Mouse (Mus musculus) midbrain, embryonic 16.5 days (tissue): ENCODE data around the gene Gm5148. TPM values are rescaled to one million over a fixed set of nuclear protein-coding genes. Genes with fewer than 3 reads are reported as not detected.

ENCODE experiments used
- ATAC-seq: fragments of 200-750 bp; cut with Nextera tagmentation; 2 replicates; pipeline ENCODE4 v1.8.0; 2017; ENCODE audit warnings: moderate TSS enrichment
- H3K27ac ChIP-seq: fragments of 300-500 bp; sonication (generic); 2 replicates; pipeline ENCODE4 v1.5.1; 2014; ENCODE audit warnings: mild to moderate bottlenecking, low read length, mixed read lengths
- H3K27me3 ChIP-seq: fragments of 300-500 bp; sonication (generic); 2 replicates; pipeline ENCODE4 v1.6.1; 2014; ENCODE audit warnings: low read depth, low read length, mixed read lengths; ENCODE audit not compliant: control insufficient read depth, insufficient read depth
- H3K36me3 ChIP-seq: fragments of 300-500 bp; sonication (generic); 2 replicates; pipeline ENCODE4 v1.6.1; 2014; ENCODE audit warnings: mild to moderate bottlenecking, low read length, moderate library complexity, mixed read lengths; ENCODE audit not compliant: control insufficient read depth, insufficient read depth
- H3K4me1 ChIP-seq: fragments of 300-500 bp; sonication (generic); 2 replicates; pipeline ENCODE4 v1.6.1; 2014; ENCODE audit warnings: mild to moderate bottlenecking, low read length, mixed read lengths; ENCODE audit not compliant: control insufficient read depth, insufficient read depth
- H3K4me2 ChIP-seq: fragments of 300-500 bp; sonication (generic); 2 replicates; pipeline ENCODE4 v1.6.1; 2014; ENCODE audit warnings: mild to moderate bottlenecking, low read length, mixed read lengths
- H3K4me3 ChIP-seq: fragments of 300-500 bp; sonication (generic); 2 replicates; pipeline ENCODE4 v1.5.1; 2014; ENCODE audit warnings: low read depth, mild to moderate bottlenecking, low read length, moderate library complexity, mixed read lengths
- H3K9ac ChIP-seq: fragments of 300-500 bp; sonication (generic); 2 replicates; pipeline ENCODE4 v1.6.1; 2014; ENCODE audit warnings: low read depth, low read length, mixed read lengths
- H3K9me3 ChIP-seq: fragments of 300-500 bp; sonication (generic); replicated peaks from 2 replicates; pipeline ENCODE4 v1.6.1; 2014; ENCODE audit warnings: mild to moderate bottlenecking, low read length, mixed read lengths; ENCODE audit not compliant: control insufficient read depth, poor library complexity, severe bottlenecking
- WGBS: fragments of 180-500 bp; shearing (Covaris S2); extraction: QIAGEN DNeasy Blood & Tissue Kit; methylation state at CpG from one replicate; pipeline ENCODE4 v1.1.7; 2014; 5-methylcytosine and 5-hydroxymethylcytosine counted together
- polyA plus RNA-seq: library from polyadenylated mRNA; unstranded; fragments of >200 nt; fragmentation: Nextera tagmentation; extraction: Ambion mirVana; gene quantifications from 2 replicates; pipeline ENCODE4 v1.2.1, GENCODE M21; 2015

The Gm5148 gene
- 16.1 and 16.2 TPM in 2 replicates for polyA plus RNA-seq

- WGBS, result 1% methylated on average over 24 of the region's 24 CpGs
Observed at GRCm38 (mm10) chr3:37724171-37724804, at the start of gene Gm5148. TSS of gene Gm5148 (minus strand) at chr3:37724490.

DNA sequence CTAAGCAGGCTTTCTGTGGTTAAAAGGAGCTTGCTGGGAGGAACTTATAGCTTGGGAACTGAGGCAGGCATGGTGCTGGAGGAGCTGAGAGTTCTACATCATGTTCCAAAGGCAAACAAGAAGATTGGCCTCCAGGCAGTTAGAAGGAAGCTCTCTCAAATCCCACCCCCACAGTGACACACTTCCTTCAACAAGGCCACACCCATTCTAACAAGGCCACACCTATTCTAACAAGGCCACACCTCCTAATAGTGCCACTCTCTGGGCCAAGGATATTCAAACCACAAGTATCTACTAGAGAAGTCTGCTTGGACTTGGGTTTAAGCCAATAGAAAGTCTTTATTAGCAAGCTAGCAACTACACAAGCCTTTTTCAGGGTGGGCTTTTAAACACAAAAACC lies 46.7 kb upstream of the Gm5148 start:
- Histone ChIP-seq H3K9me3 (no peaks in the 10 kb centered on the region), H3K27ac (no peak overlapping the region), H3K27me3 (no peaks in the 10 kb centered on the region), H3K9ac (no peak overlapping the region), H3K4me1 (peaks cover 30% of the 10 kb centered on the region), H3K4me3 (no peak overlapping the region), H3K4me2 (no peak overlapping the region), H3K36me3 (no peaks in the 10 kb centered on the region)
- no peak for ATAC-seq

More at GRCm38 (mm10) chr3:37724171-37724804, at the start of gene Gm5148:
- H3K4me3 ChIP-seq, result peak within 1 kb of the TSS; percentile 50
- H3K27ac ChIP-seq, result peak within 1 kb of the TSS; percentile 87
- H3K9me3 ChIP-seq, result no peaks in the 10 kb centered on the region
- no peaks in the 10 kb centered on the region for H3K36me3 ChIP-seq
- H3K9ac ChIP-seq, result peak within 1 kb of the TSS; percentile 76
- H3K27me3 ChIP-seq, result no peaks in the 10 kb centered on the region
- H3K4me1 ChIP-seq, result peaks cover 14% of the 10 kb centered on the region
- peak within 1 kb of the TSS; percentile 64 for H3K4me2 ChIP-seq
- peak; percentile 92 for ATAC-seq

DNA sequence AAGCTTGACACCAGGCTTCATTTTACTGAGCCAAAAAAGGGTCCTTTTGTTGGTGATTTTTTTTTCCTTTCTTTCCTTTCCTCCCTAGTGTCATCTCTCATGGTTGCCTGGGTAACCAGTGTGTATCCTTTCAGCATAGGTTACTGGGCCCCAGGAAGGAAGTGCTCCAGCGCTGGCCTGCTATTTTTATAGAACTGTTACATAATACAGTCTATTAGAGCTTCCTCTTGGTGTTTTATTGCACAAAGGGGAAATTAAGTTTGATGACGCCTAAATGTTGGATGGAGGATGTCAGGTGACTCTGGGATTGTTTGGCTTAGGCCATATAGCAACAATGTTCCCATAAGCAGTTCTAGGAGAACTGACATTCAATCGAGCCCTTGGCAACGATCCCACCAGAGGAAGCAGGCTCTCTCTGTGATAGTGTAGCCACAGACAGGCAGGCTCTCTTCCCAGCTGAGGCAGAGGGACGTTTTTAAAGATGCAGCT lies 45.0 kb upstream of the Gm5148 start:
- Histone ChIP-seq H3K4me1 (peaks cover 30% of the 10 kb centered on the region), H3K4me2 (peak overlapping the region; percentile 1), H3K9ac (no peak overlapping the region), H3K9me3 (no peaks in the 10 kb centered on the region), H3K36me3 (no peaks in the 10 kb centered on the region), H3K4me3 (no peak overlapping the region), H3K27me3 (no peaks in the 10 kb centered on the region), H3K27ac (peak overlapping the region; percentile 84)
- WGBS, result 3% methylated on average over 5 of the region's 5 CpGs
- ATAC-seq, result peak; percentile 93

- ATAC-seq, result no peak
- Histone ChIP-seq H3K4me1 (peaks cover 30% of the 10 kb centered on the region), H3K27me3 (no peaks in the 10 kb centered on the region), H3K4me3 (no peak overlapping the region), H3K4me2 (no peak overlapping the region), H3K36me3 (no peaks in the 10 kb centered on the region), H3K27ac (no peak overlapping the region), H3K9me3 (no peaks in the 10 kb centered on the region), H3K9ac (no peak overlapping the region)
- WGBS, result 67% methylated on average over 12 of the region's 12 CpGs
Observed at GRCm38 (mm10) chr3:37767147-37768015, 43.1 kb upstream of the Gm5148 start.

GRCm38 (mm10) chr3:37766628-37767027 lies 42.3 kb upstream of the Gm5148 start:
- Histone ChIP-seq H3K9ac (no peak overlapping the region), H3K4me1 (peaks cover 30% of the 10 kb centered on the region), H3K27me3 (no peaks in the 10 kb centered on the region), H3K4me3 (no peak overlapping the region), H3K36me3 (no peaks in the 10 kb centered on the region), H3K9me3 (no peaks in the 10 kb centered on the region), H3K27ac (no peak overlapping the region), H3K4me2 (no peak overlapping the region)
- no peak for ATAC-seq
- WGBS, result 62% methylated on average over 4 of the region's 4 CpGs

- Histone ChIP-seq H3K27ac (no peak overlapping the region), H3K4me2 (no peak overlapping the region), H3K4me3 (no peak overlapping the region), H3K27me3 (no peaks in the 10 kb centered on the region), H3K9me3 (no peaks in the 10 kb centered on the region), H3K9ac (no peak overlapping the region), H3K36me3 (no peaks in the 10 kb centered on the region), H3K4me1 (peaks cover 30% of the 10 kb centered on the region)
- ATAC-seq, result no peak
- WGBS, result 86% methylated on average over 5 of the region's 5 CpGs
Observed at GRCm38 (mm10) chr3:37765971-37766370, 41.7 kb upstream of the Gm5148 start.

GRCm38 (mm10) chr3:37765275-37765674 lies 41.0 kb upstream of the Gm5148 start:
- no peak for ATAC-seq
- WGBS, result 93% methylated on average over 3 of the region's 3 CpGs

GRCm38 (mm10) chr3:37762303-37762702 lies 38.0 kb upstream of the Gm5148 start:
- Histone ChIP-seq H3K27ac (no peak overlapping the region), H3K4me3 (no peak overlapping the region), H3K4me2 (no peak overlapping the region), H3K9ac (no peak overlapping the region), H3K27me3 (no peaks in the 10 kb centered on the region), H3K36me3 (no peaks in the 10 kb centered on the region), H3K4me1 (peaks cover 15% of the 10 kb centered on the region), H3K9me3 (no peaks in the 10 kb centered on the region; the same call in 1 of the 2 replicates)
- no peak for ATAC-seq
- 79% methylated on average over 3 of the region's 3 CpGs for WGBS

More at GRCm38 (mm10) chr3:37765275-37765674, 41.0 kb upstream of the Gm5148 start:
- Histone ChIP-seq H3K4me2 (no peak overlapping the region), H3K9ac (no peak overlapping the region), H3K27me3 (no peaks in the 10 kb centered on the region), H3K4me3 (no peak overlapping the region), H3K9me3 (no peaks in the 10 kb centered on the region), H3K36me3 (no peaks in the 10 kb centered on the region), H3K4me1 (peaks cover 29% of the 10 kb centered on the region), H3K27ac (no peak overlapping the region)

- no peak for ATAC-seq
- no peaks in the 10 kb centered on the region for H3K27me3 ChIP-seq
- no peaks in the 10 kb centered on the region for H3K36me3 ChIP-seq
- H3K9me3 ChIP-seq, result no peaks in the 10 kb centered on the region; the same call in 1 of the 2 replicates
- no peak overlapping the region for H3K9ac ChIP-seq
- 59% methylated on average over 5 of the region's 5 CpGs for whole genome bisulfite sequencing
- no peak overlapping the region for H3K27ac ChIP-seq
- H3K4me1 ChIP-seq, result peaks cover 11% of the 10 kb centered on the region
- H3K4me2 ChIP-seq, result no peak overlapping the region
- H3K4me3 ChIP-seq, result no peak overlapping the region
Observed at GRCm38 (mm10) chr3:37761741-37762140, 37.5 kb upstream of the Gm5148 start.
